Mouse (Mus musculus) heart, adult 2 months (tissue): Measurements from ENCODE around the gene Tspan5. TPM values are rescaled to one million over a fixed set of nuclear protein-coding genes. Genes with fewer than 3 reads are reported as not detected.

Experiments used
- DNase-seq, 2 experiments: peaks; one replicate each; pipeline ENCODE4 v3.0.0; 2021
- H3K27ac ChIP-seq: fragments of 200-600 bp; 2 replicates; pipeline ENCODE4 v1.8.1; 2022
- H3K27me3 ChIP-seq: fragments of 200-500 bp; 2 replicates; pipeline ENCODE4 v1.6.1; 2012; ENCODE audit warnings: mild to moderate bottlenecking, low read length, inconsistent platforms, mixed read lengths; ENCODE audit not compliant: control insufficient read depth, insufficient read depth
- H3K36me3 ChIP-seq: fragments of 200-500 bp; 2 replicates; pipeline ENCODE4 v1.6.1; 2012; ENCODE audit warnings: low read length, inconsistent platforms; ENCODE audit not compliant: control insufficient read depth, insufficient read depth
- H3K4me1 ChIP-seq: fragments of 200-500 bp; 2 replicates; pipeline ENCODE4 v1.6.1; 2011; ENCODE audit warnings: low read length; ENCODE audit not compliant: control insufficient read depth, insufficient read depth
- H3K4me3 ChIP-seq: fragments of 200-600 bp; 2 replicates; pipeline ENCODE4 v1.8.1; 2022
- H3K79me2 ChIP-seq: fragments of 200-500 bp; replicated peaks from 2 replicates; pipeline ENCODE4 v1.6.1; 2012; ENCODE audit warnings: mild to moderate bottlenecking, inconsistent platforms, low read length, moderate library complexity, mixed read lengths; ENCODE audit not compliant: control insufficient read depth, insufficient read depth
- H3K9ac ChIP-seq: fragments of 200-500 bp; 2 replicates; pipeline ENCODE4 v1.6.1; 2012; ENCODE audit warnings: low read depth, mild to moderate bottlenecking, control low read depth, inconsistent platforms, low read length, mixed read lengths
- CTCF ChIP-seq: fragments of 200-600 bp; IDR thresholded peaks from 2 replicates; pipeline ENCODE4 v1.8.1; 2022; ENCODE audit warnings: antibody characterized with exemption, mild to moderate bottlenecking, moderate library complexity
- EP300 ChIP-seq: fragments of 200-500 bp; IDR thresholded peaks from 2 replicates; pipeline ENCODE4 v1.6.1; 2011; ENCODE audit warnings: low read depth, low read length, control low read depth; ENCODE audit not compliant: insufficient read depth
- POLR2A ChIP-seq: fragments of 200-500 bp; IDR thresholded peaks from 2 replicates; pipeline ENCODE4 v1.6.1; 2011; ENCODE audit warnings: mild to moderate bottlenecking, low read depth, low read length, control low read depth; ENCODE audit not compliant: insufficient read depth
- WGBS: fragments of 180-500 bp; shearing (Covaris S2); methylation state at CpG from one replicate; pipeline ENCODE4 v1.1.7; 2018; 5-methylcytosine and 5-hydroxymethylcytosine counted together
- intact Hi-C: fragments of 180-260 bp; cut with DNase I; formaldehyde crosslinking; loops from one replicate; pipeline ENCODE4 v1.15.1; 2025
- polyA plus RNA-seq: library from polyadenylated mRNA; depleted of rRNA; stranded (reverse); fragments of >200 nt; gene quantifications from 2 replicates; pipeline ENCODE4 v1.2.3, GENCODE M21; 2012
- total RNA-seq, 2 experiments: library from RNA; stranded (reverse); gene quantifications; 2 replicates each; pipeline ENCODE4 v1.2.3; 2021

Tspan5 gene
- total and polyA plus RNA-seq, 3 experiments = 4.9 to 6.9 (median 5.3) TPM

- intact Hi-C loops = no loop called here
- Histone ChIP-seq H3K4me3 (no peak overlapping the region), H3K4me1 (no peaks in the 10 kb centered on the region; the same call in 1 of the 2 replicates), H3K27me3 (no peaks in the 10 kb centered on the region), H3K27ac (no peak overlapping the region), H3K79me2 (no peaks in the 10 kb centered on the region), H3K36me3 (no peaks in the 10 kb centered on the region), H3K9ac (no peak overlapping the region)
- TF ChIP-seq EP300 (no peak), POLR2A (no peak), CTCF (no peak)
- 84% methylated on average over 8 of the region's 8 CpGs for WGBS
- no peak for DNase-seq
Measured at GRCm38 (mm10) chr3:138851876-138852275, 109.9 kb downstream of the Tspan5 start.

GRCm38 (mm10) chr3:138852982-138853689 lies 111.1 kb downstream of the Tspan5 start:
- no peak for TF ChIP-seq POLR2A
- no peak for TF ChIP-seq EP300
- no peak for TF ChIP-seq CTCF
- H3K27me3 ChIP-seq = no peaks in the 10 kb centered on the region
- intact Hi-C loops = no loop called here
- H3K36me3 ChIP-seq = no peaks in the 10 kb centered on the region
- H3K79me2 ChIP-seq = no peaks in the 10 kb centered on the region
- H3K4me3 ChIP-seq = no peak overlapping the region
- H3K4me1 ChIP-seq = no peaks in the 10 kb centered on the region; the same call in 1 of the 2 replicates
- no peak for DNase-seq
- no peak overlapping the region for H3K27ac ChIP-seq
- H3K9ac ChIP-seq = no peak overlapping the region
- WGBS = 76% methylated on average over 13 of the region's 13 CpGs

GRCm38 (mm10) chr3:138853996-138854836 lies 112.2 kb downstream of the Tspan5 start:
- 86% methylated on average over 16 of the region's 16 CpGs for WGBS
- TF ChIP-seq EP300 = no peak
- no peak for TF ChIP-seq POLR2A
- no peak for TF ChIP-seq CTCF
- Histone ChIP-seq H3K9ac (no peak overlapping the region), H3K27ac (no peak overlapping the region), H3K36me3 (no peaks in the 10 kb centered on the region), H3K4me1 (no peaks in the 10 kb centered on the region; the same call in 1 of the 2 replicates), H3K27me3 (no peaks in the 10 kb centered on the region), H3K79me2 (no peaks in the 10 kb centered on the region), H3K4me3 (no peak overlapping the region)
- DNase-seq = no peak
- intact Hi-C loops = no loop called here

GRCm38 (mm10) chr3:138855387-138855786 lies 113.4 kb downstream of the Tspan5 start:
- H3K4me3 ChIP-seq = no peak overlapping the region
- no peaks in the 10 kb centered on the region; the same call in 1 of the 2 replicates for H3K4me1 ChIP-seq
- intact Hi-C loops = no loop called here
- DNase-seq = no peak
- no peak overlapping the region for H3K9ac ChIP-seq
- no peaks in the 10 kb centered on the region for H3K36me3 ChIP-seq
- H3K27ac ChIP-seq = no peak overlapping the region
- TF ChIP-seq POLR2A = no peak
- no peak for TF ChIP-seq EP300
- TF ChIP-seq CTCF = no peak
- no peaks in the 10 kb centered on the region for H3K27me3 ChIP-seq
- 56% methylated on average over 5 of the region's 5 CpGs for WGBS
- H3K79me2 ChIP-seq = no peaks in the 10 kb centered on the region

GRCm38 (mm10) chr3:138856946-138857345 lies 115.0 kb downstream of the Tspan5 start:
- DNase-seq = no peak
- Histone ChIP-seq H3K36me3 (no peaks in the 10 kb centered on the region), H3K27ac (no peak overlapping the region), H3K27me3 (no peaks in the 10 kb centered on the region), H3K79me2 (no peaks in the 10 kb centered on the region), H3K4me3 (no peak overlapping the region), H3K4me1 (no peaks in the 10 kb centered on the region; the same call in 1 of the 2 replicates), H3K9ac (no peak overlapping the region)
- no peak for TF ChIP-seq CTCF
- TF ChIP-seq EP300 = no peak
- TF ChIP-seq POLR2A = no peak
- intact Hi-C loops = no loop called here
- WGBS = 91% methylated on average over 4 of the region's 4 CpGs
